Mouse (Mus musculus): ENCODE results near the gene Dpy19l3. TPM values are rescaled to one million over a fixed set of nuclear protein-coding genes. Genes with fewer than 3 reads are reported as not detected.
A peak's percentile ranks its signal among the peaks of the same experiment; 100 is the strongest.

Dpy19l3 gene
- total and polyA plus RNA-seq, 2 experiments from 2014 or later, result 36.9 to 52.7 TPM

DNA sequence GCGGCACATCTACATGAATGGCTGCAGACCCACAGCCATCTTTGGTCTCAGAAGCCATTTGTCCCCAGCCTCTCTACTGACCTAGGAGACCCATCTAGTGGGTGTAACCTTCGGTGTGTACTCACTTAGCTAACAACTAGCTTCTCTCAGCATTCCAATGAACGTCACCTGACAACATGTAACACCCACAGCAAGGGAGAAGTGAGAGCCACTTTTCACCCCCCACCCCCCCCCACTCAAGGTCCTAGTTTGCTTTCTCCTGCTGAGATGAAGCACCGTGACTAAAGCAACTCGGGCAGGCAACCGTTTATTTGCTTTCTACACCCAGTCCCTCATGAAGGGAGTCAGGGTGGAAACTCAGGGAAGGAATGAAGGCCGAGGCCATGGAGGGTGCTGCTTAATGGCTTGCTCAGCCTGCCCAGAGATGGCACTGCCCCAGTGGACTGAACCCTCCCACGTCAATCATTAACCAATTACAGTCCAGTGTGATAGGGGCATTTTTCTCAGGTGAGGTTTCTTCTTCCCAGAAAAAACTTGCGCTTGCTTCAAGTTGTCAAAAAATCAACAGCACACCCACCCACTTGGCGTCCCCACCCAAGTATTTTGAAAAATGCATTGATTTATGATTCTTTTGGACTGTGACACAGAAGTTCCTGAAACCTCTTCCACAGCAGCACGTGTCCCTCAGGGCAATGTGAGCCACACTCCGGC, 7.4 kb downstream of the Dpy19l3 start:
- no peaks in the 10 kb centered on the region for H3K4me1 ChIP-seq (ENCODE audit: insufficient read depth, low read length)
- no peak for ATAC-seq (ENCODE audit: low FRiP score)
- no peaks in the 10 kb centered on the region for H3K9me3 ChIP-seq (ENCODE audit: low read length)
- no peak overlapping the region for H3K27ac ChIP-seq (ENCODE audit: low read depth, low read length)
- no peak for DNase-seq (ENCODE audit: low spot score)
- no peak overlapping the region for H3K4me2 ChIP-seq (ENCODE audit: low read depth, low read length, poor library complexity, severe bottlenecking)
- H3K4me3 ChIP-seq (ENCODE audit: low read depth, low read length), result no peak overlapping the region
- peaks cover 20% of the 10 kb centered on the region for H3K36me3 ChIP-seq (ENCODE audit: insufficient read depth, low read length)
- no peaks in the 10 kb centered on the region for H3K27me3 ChIP-seq (ENCODE audit: insufficient read depth, low read length)
- WGBS, result 69% methylated on average over 12 of the region's 12 CpGs
- TF ChIP-seq CTCF (IDR thresholded peaks at IDR 0.05), result no peak
- no peak overlapping the region for H3K9ac ChIP-seq (replicated peaks; ENCODE audit: low read length, poor library complexity, severe bottlenecking)

DNA sequence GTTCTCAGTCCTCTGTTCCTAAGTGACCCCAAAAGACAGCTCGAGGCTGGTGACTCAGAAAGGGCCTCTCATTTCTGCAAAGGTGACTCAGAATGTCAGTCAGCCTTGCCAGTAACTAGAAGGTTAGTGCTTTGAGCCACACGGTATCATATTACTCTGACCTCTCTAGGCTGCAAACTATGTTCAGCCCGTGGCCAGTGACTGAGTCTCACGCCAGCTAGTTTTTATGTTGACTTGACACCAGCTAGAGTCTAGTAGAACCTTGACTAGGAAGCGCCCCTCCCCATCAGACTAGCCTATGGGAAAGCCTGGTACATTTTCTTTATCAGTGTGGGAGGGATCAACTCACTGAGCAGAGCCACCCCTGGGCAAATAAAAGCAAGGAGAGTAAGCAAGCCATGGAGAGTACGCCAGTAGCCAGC, 9.0 kb downstream of the Dpy19l3 start:
- ATAC-seq (ENCODE audit: low FRiP score), result no peak
- 90% methylated on average over 6 of the region's 6 CpGs for WGBS

DNA sequence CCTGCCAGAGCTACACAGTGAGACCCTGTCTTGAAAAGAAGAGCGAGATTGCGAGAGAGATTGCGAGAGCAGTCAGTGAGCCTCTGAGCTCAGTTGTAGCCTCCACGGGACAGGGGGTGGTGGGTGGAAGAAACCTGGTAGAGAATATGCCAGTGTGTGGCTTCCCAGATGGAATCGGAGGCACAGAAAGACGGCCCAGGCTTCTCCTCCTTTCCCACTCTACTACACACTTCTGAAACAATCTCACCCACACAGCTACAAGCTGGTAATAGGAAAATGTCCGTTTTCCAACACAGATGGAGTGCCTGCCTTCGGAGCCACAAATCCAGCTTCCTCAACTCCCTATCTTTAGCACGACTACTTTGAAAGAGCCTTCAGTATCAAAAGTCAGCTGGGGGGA, 9.5 kb downstream of the Dpy19l3 start:
- ATAC-seq (ENCODE audit: low FRiP score) (no peak), DNase-seq (ENCODE audit: low spot score) (no peak)
- 91% methylated on average over 9 of the region's 9 CpGs for WGBS
- Histone ChIP-seq H3K4me3 (ENCODE audit: low read depth, low read length) (no peak overlapping the region), H3K27ac (ENCODE audit: low read depth, low read length) (no peak overlapping the region), H3K9me3 (ENCODE audit: low read length) (no peaks in the 10 kb centered on the region), H3K4me1 (ENCODE audit: insufficient read depth, low read length) (no peaks in the 10 kb centered on the region), H3K36me3 (ENCODE audit: insufficient read depth, low read length) (peaks cover 20% of the 10 kb centered on the region), H3K9ac (replicated peaks; ENCODE audit: low read length, poor library complexity, severe bottlenecking) (no peak overlapping the region), H3K4me2 (ENCODE audit: low read depth, low read length, poor library complexity, severe bottlenecking) (no peak overlapping the region), H3K27me3 (ENCODE audit: insufficient read depth, low read length) (no peaks in the 10 kb centered on the region)
- no peak for TF ChIP-seq CTCF (IDR thresholded peaks at IDR 0.05)

More for the DNA sequence above, 9.0 kb downstream of the Dpy19l3 start:
- Histone ChIP-seq H3K4me2 (ENCODE audit: low read depth, low read length, poor library complexity, severe bottlenecking) (no peak overlapping the region), H3K9ac (replicated peaks; ENCODE audit: low read length, poor library complexity, severe bottlenecking) (no peak overlapping the region), H3K27ac (ENCODE audit: low read depth, low read length) (no peak overlapping the region), H3K36me3 (ENCODE audit: insufficient read depth, low read length) (peaks cover 20% of the 10 kb centered on the region), H3K27me3 (ENCODE audit: insufficient read depth, low read length) (no peaks in the 10 kb centered on the region), H3K4me3 (ENCODE audit: low read depth, low read length) (no peak overlapping the region), H3K4me1 (ENCODE audit: insufficient read depth, low read length) (no peaks in the 10 kb centered on the region), H3K9me3 (ENCODE audit: low read length) (no peaks in the 10 kb centered on the region)
- no peak for DNase-seq (ENCODE audit: low spot score)
- no peak for TF ChIP-seq CTCF (IDR thresholded peaks at IDR 0.05)

DNA sequence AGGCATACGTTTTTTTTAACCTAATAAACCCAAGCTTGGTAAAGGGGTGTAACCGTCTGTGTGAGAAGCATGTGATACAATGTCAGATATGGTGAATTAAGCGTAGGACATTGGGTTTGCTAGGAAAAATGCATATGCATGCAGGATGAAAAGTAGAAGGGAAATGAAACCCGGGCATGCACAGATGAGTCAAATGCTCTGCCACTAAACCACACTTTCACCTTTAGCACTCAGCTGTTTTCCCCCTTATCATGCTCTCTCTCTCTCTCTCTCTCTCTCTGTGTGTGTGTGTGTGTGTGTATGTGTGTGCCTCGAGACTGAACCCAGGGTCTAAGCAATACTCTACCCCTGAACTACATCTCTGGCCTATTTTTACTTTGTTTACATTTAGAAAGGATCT, 11.9 kb downstream of the Dpy19l3 start:
- H3K27me3 ChIP-seq (ENCODE audit: insufficient read depth, low read length), result no peaks in the 10 kb centered on the region
- H3K27ac ChIP-seq (ENCODE audit: low read depth, low read length), result no peak overlapping the region
- H3K4me1 ChIP-seq (ENCODE audit: insufficient read depth, low read length), result no peaks in the 10 kb centered on the region
- H3K4me3 ChIP-seq (ENCODE audit: low read depth, low read length), result no peak overlapping the region
- ATAC-seq (ENCODE audit: low FRiP score) (no peak), DNase-seq (ENCODE audit: low spot score) (no peak)
- 88% methylated on average over 5 of the region's 5 CpGs for WGBS
- peaks cover 9% of the 10 kb centered on the region for H3K36me3 ChIP-seq (ENCODE audit: insufficient read depth, low read length)
- no peak for TF ChIP-seq CTCF (IDR thresholded peaks at IDR 0.05)
- no peaks in the 10 kb centered on the region for H3K9me3 ChIP-seq (ENCODE audit: low read length)
- H3K9ac ChIP-seq (replicated peaks; ENCODE audit: low read length, poor library complexity, severe bottlenecking), result no peak overlapping the region
- H3K4me2 ChIP-seq (ENCODE audit: low read depth, low read length, poor library complexity, severe bottlenecking), result no peak overlapping the region

DNA sequence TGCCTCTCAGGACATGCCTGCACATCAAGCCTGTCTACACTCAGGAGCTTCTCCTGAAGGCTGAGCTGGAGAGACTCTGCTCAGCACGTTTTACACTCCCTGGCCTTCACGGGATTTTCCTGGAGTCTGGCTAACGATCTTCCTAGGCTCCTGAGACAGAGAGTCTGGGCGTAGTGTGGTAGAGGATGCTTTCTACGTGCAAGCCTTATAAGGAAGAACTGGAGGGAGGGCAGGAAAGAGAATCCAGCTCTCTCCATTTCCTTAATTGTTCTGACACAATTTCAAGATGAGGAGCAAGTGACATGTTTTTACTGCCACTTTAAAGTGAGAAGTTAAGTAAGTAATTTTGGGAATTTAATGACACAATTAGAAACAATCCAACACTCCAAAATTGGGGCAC, 12.4 kb downstream of the Dpy19l3 start:
- Histone ChIP-seq H3K9ac (replicated peaks; ENCODE audit: low read length, poor library complexity, severe bottlenecking) (no peak overlapping the region), H3K4me3 (ENCODE audit: low read depth, low read length) (no peak overlapping the region), H3K9me3 (ENCODE audit: low read length) (no peaks in the 10 kb centered on the region), H3K27ac (ENCODE audit: low read depth, low read length) (no peak overlapping the region), H3K4me1 (ENCODE audit: insufficient read depth, low read length) (no peaks in the 10 kb centered on the region), H3K27me3 (ENCODE audit: insufficient read depth, low read length) (no peaks in the 10 kb centered on the region), H3K36me3 (ENCODE audit: insufficient read depth, low read length) (peaks cover 9% of the 10 kb centered on the region), H3K4me2 (ENCODE audit: low read depth, low read length, poor library complexity, severe bottlenecking) (no peak overlapping the region)
- ATAC-seq (ENCODE audit: low FRiP score) (no peak), DNase-seq (ENCODE audit: low spot score) (no peak)
- no peak for TF ChIP-seq CTCF (IDR thresholded peaks at IDR 0.05)
- 68% methylated on average over 5 of the region's 5 CpGs for WGBS

DNA sequence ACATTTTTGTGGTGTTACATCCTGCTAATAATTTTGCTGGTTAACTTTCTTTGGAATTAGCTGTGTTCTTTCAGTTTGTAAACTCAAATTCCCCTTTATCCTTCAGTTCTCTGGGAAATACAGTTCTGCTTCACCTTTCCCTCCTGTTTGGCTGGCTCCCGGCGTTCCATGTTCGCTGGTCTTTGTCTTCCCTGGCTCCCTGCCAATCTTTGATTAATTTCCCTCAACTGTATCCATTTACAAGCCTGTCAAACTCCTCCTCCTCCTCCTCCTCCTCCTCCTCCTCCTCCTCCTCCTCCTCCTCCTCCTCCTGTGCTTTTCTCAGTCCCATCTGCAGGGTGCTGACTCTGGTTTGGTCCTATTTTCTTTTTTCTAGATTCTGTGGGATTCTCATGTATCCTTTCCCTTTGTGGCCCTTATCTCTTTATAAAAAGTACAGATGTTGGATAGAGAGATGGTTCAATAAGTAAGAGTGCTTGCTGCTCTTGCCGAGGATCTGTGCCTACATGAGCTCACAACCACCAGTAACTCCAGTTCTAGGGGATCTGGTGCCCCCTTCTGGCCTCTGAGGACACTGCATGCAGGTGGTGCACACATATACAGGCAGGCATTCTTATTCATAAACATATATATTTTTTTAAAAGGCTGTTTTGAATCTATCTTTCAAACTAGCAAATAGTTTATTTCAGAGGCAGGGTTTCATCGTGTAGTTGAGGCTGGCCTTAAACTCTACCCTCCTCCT, 13.6 kb downstream of the Dpy19l3 start:
- H3K9ac ChIP-seq (replicated peaks; ENCODE audit: low read length, poor library complexity, severe bottlenecking), result no peak overlapping the region
- no peak for ATAC-seq (ENCODE audit: low FRiP score)

More for the DNA sequence above, 13.6 kb downstream of the Dpy19l3 start:
- H3K9me3 ChIP-seq (ENCODE audit: low read length), result no peaks in the 10 kb centered on the region
- no peak overlapping the region for H3K27ac ChIP-seq (ENCODE audit: low read depth, low read length)
- peaks cover 4% of the 10 kb centered on the region; the same call in 1 of the 2 replicates for H3K36me3 ChIP-seq (ENCODE audit: insufficient read depth, low read length)
- H3K4me3 ChIP-seq (ENCODE audit: low read depth, low read length), result no peak overlapping the region
- 60% methylated on average over 5 of the region's 5 CpGs for WGBS
- H3K27me3 ChIP-seq (ENCODE audit: insufficient read depth, low read length), result no peaks in the 10 kb centered on the region
- DNase-seq (ENCODE audit: low spot score), result peak; percentile 64
- TF ChIP-seq CTCF (IDR thresholded peaks at IDR 0.05), result peak; percentile 78
- no peaks in the 10 kb centered on the region for H3K4me1 ChIP-seq (ENCODE audit: insufficient read depth, low read length)
- H3K4me2 ChIP-seq (ENCODE audit: low read depth, low read length, poor library complexity, severe bottlenecking), result no peak overlapping the region
